Mouse (Mus musculus): Measurements from ENCODE around the gene Cep135. TPM values are rescaled to one million over a fixed set of nuclear protein-coding genes. Genes with fewer than 3 reads are reported as not detected.

Cep135 gene
- total RNA-seq, 1 experiment, result 8.8 TPM

- H3K4me3 ChIP-seq (ENCODE audit: insufficient read depth in 1 of 2, low read depth in 1 of 2, low read length in 2 of 2, poor library complexity in 1 of 2, severe bottlenecking in 1 of 2), result no peak overlapping the region
- no peak overlapping the region for H3K9ac ChIP-seq (ENCODE audit: insufficient read depth, low read depth, low read length, poor library complexity, severe bottlenecking)
- H3K27ac ChIP-seq (ENCODE audit: insufficient read depth, low read depth, low read length, poor library complexity, severe bottlenecking), result no peak overlapping the region
- no peaks in the 10 kb centered on the region for H3K9me3 ChIP-seq (ENCODE audit: control insufficient read depth, insufficient read depth, low read depth, low read length)
- H3K4me1 ChIP-seq (ENCODE audit: control insufficient read depth in 2 of 2, insufficient read depth in 2 of 2, low read length in 2 of 2, poor library complexity in 1 of 2), result no peaks in the 10 kb centered on the region
- no peak for DNase-seq (ENCODE audit: low read depth, low spot score)
- in situ Hi-C loops (cut with MboI; ENCODE audit: low sequenced_read_pairs in 2 of 2, unreplicated experiment in 2 of 2), result no loop called here
- TF ChIP-seq ZC3H11A (IDR thresholded peaks at IDR 0.05; ENCODE audit: borderline replicate concordance, low read depth, low read length) (no peak), MAFK (IDR thresholded peaks at IDR 0.05; ENCODE audit: insufficient read depth, low read depth, low read length) (no peak), HCFC1 (IDR thresholded peaks at IDR 0.05; ENCODE audit: borderline replicate concordance, insufficient read depth, low read length) (no peak), CHD2 (IDR thresholded peaks at IDR 0.05; ENCODE audit: low read depth, low read length) (no peak), ZNF384 (IDR thresholded peaks at IDR 0.05; ENCODE audit: low read depth, low read length) (no peak)
- H3K36me3 ChIP-seq (ENCODE audit: control insufficient read depth, insufficient read depth, low read length, poor library complexity, severe bottlenecking), result peaks cover 4% of the 10 kb centered on the region; the same call in 1 of the 2 replicates
Measured at GRCm38 (mm10) chr5:76609702-76610370, 21.3 kb downstream of the Cep135 start.

GRCm38 (mm10) chr5:76612867-76613499 lies 24.5 kb downstream of the Cep135 start:
- Histone ChIP-seq H3K9ac (ENCODE audit: insufficient read depth, low read depth, low read length, poor library complexity, severe bottlenecking) (no peak overlapping the region), H3K27ac (ENCODE audit: insufficient read depth, low read depth, low read length, poor library complexity, severe bottlenecking) (no peak overlapping the region), H3K4me3 (ENCODE audit: insufficient read depth in 1 of 2, low read depth in 1 of 2, low read length in 2 of 2, poor library complexity in 1 of 2, severe bottlenecking in 1 of 2) (no peak overlapping the region), H3K4me1 (ENCODE audit: control insufficient read depth in 2 of 2, insufficient read depth in 2 of 2, low read length in 2 of 2, poor library complexity in 1 of 2) (no peaks in the 10 kb centered on the region), H3K36me3 (ENCODE audit: control insufficient read depth, insufficient read depth, low read length, poor library complexity, severe bottlenecking) (peaks cover 3% of the 10 kb centered on the region), H3K9me3 (ENCODE audit: control insufficient read depth, insufficient read depth, low read depth, low read length) (no peaks in the 10 kb centered on the region)
- TF ChIP-seq HCFC1 (IDR thresholded peaks at IDR 0.05; ENCODE audit: borderline replicate concordance, insufficient read depth, low read length), result no peak
- TF ChIP-seq CHD2 (IDR thresholded peaks at IDR 0.05; ENCODE audit: low read depth, low read length), result no peak
- TF ChIP-seq MAFK (IDR thresholded peaks at IDR 0.05; ENCODE audit: insufficient read depth, low read depth, low read length), result no peak
- no peak for TF ChIP-seq ZNF384 (IDR thresholded peaks at IDR 0.05; ENCODE audit: low read depth, low read length)
- no peak for TF ChIP-seq ZC3H11A (IDR thresholded peaks at IDR 0.05; ENCODE audit: borderline replicate concordance, low read depth, low read length)
- DNase-seq (ENCODE audit: low read depth, low spot score), result no peak
- in situ Hi-C loops (cut with MboI; ENCODE audit: low sequenced_read_pairs in 2 of 2, unreplicated experiment in 2 of 2), result no loop called here

- in situ Hi-C loops (cut with MboI; ENCODE audit: low sequenced_read_pairs in 2 of 2, unreplicated experiment in 2 of 2), result no loop called here
- no peak for DNase-seq (ENCODE audit: low read depth, low spot score)
- TF ChIP-seq MAFK (IDR thresholded peaks at IDR 0.05; ENCODE audit: insufficient read depth, low read depth, low read length), result no peak
- Histone ChIP-seq H3K9me3 (ENCODE audit: control insufficient read depth, insufficient read depth, low read depth, low read length) (no peaks in the 10 kb centered on the region), H3K36me3 (ENCODE audit: control insufficient read depth, insufficient read depth, low read length, poor library complexity, severe bottlenecking) (peaks cover 6% of the 10 kb centered on the region), H3K4me3 (ENCODE audit: insufficient read depth in 1 of 2, low read depth in 1 of 2, low read length in 2 of 2, poor library complexity in 1 of 2, severe bottlenecking in 1 of 2) (no peak overlapping the region), H3K27ac (ENCODE audit: insufficient read depth, low read depth, low read length, poor library complexity, severe bottlenecking) (no peak overlapping the region), H3K9ac (ENCODE audit: insufficient read depth, low read depth, low read length, poor library complexity, severe bottlenecking) (no peak overlapping the region), H3K4me1 (ENCODE audit: control insufficient read depth in 2 of 2, insufficient read depth in 2 of 2, low read length in 2 of 2, poor library complexity in 1 of 2) (no peaks in the 10 kb centered on the region)
Measured at GRCm38 (mm10) chr5:76615276-76615675, 26.8 kb downstream of the Cep135 start.

GRCm38 (mm10) chr5:76616196-76616747 lies 27.8 kb downstream of the Cep135 start:
- H3K36me3 ChIP-seq (ENCODE audit: control insufficient read depth, insufficient read depth, low read length, poor library complexity, severe bottlenecking), result peaks cover 6% of the 10 kb centered on the region
- no peak overlapping the region for H3K27ac ChIP-seq (ENCODE audit: insufficient read depth, low read depth, low read length, poor library complexity, severe bottlenecking)
- no peak overlapping the region for H3K4me3 ChIP-seq (ENCODE audit: insufficient read depth in 1 of 2, low read depth in 1 of 2, low read length in 2 of 2, poor library complexity in 1 of 2, severe bottlenecking in 1 of 2)
- DNase-seq (ENCODE audit: low read depth, low spot score), result no peak
- no peaks in the 10 kb centered on the region for H3K9me3 ChIP-seq (ENCODE audit: control insufficient read depth, insufficient read depth, low read depth, low read length)
- in situ Hi-C loops (cut with MboI; ENCODE audit: low sequenced_read_pairs in 2 of 2, unreplicated experiment in 2 of 2), result no loop called here
- TF ChIP-seq ZNF384 (IDR thresholded peaks at IDR 0.05; ENCODE audit: low read depth, low read length) (no peak), ZC3H11A (IDR thresholded peaks at IDR 0.05; ENCODE audit: borderline replicate concordance, low read depth, low read length) (no peak), CHD2 (IDR thresholded peaks at IDR 0.05; ENCODE audit: low read depth, low read length) (no peak), HCFC1 (IDR thresholded peaks at IDR 0.05; ENCODE audit: borderline replicate concordance, insufficient read depth, low read length) (no peak), MAFK (IDR thresholded peaks at IDR 0.05; ENCODE audit: insufficient read depth, low read depth, low read length) (no peak)
- H3K9ac ChIP-seq (ENCODE audit: insufficient read depth, low read depth, low read length, poor library complexity, severe bottlenecking), result no peak overlapping the region
- H3K4me1 ChIP-seq (ENCODE audit: control insufficient read depth in 2 of 2, insufficient read depth in 2 of 2, low read length in 2 of 2, poor library complexity in 1 of 2), result no peaks in the 10 kb centered on the region
